Mouse (Mus musculus): ENCODE data around the gene Mterf1b. TPM values are rescaled to one million over a fixed set of nuclear protein-coding genes. Genes with fewer than 3 reads are reported as not detected.
"Not testable (repeated sequence)": the region's sequence is repeated elsewhere in the genome, so short reads cannot be mapped to it uniquely, and the experiment has no call there.

The Mterf1b gene
- polyA plus RNA-seq, 1 experiment = not detected

DNA sequence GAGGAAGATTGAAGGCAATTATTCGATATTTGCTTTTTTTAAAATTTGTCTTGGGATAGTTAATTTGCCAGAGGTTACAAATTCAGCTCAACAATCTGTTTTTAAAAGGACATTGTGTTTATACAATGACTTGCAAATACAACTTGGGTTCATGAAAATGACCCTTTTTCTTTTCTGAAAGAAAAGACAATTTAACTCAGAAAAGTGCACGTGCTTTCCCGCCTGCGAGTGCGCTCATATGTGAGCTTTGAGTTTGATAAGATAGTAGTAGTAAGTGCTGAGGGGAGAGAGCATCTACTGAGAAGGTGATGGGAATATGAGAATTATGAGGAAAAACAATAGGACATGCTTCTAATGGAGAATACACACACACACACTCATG is 1.1 kb downstream of the Mterf1b start:
- no peaks in the 10 kb centered on the region for H3K4me1 ChIP-seq (ENCODE audit: control insufficient read depth, insufficient read depth, low read length)
- no peak overlapping the region for H3K4me3 ChIP-seq (ENCODE audit: insufficient read depth, low read depth, low read length)
- H3K27ac ChIP-seq (ENCODE audit: insufficient read depth, low read depth, low read length) = no peak overlapping the region
- TF ChIP-seq CTCF (IDR thresholded peaks at IDR 0.05; ENCODE audit: insufficient read depth, low read depth, low read length) (no peak), POLR2A (IDR thresholded peaks at IDR 0.05; ENCODE audit: insufficient read depth, low read depth, low read length) (no peak)
- 78% methylated on average over 5 of the region's 5 CpGs for WGBS

DNA sequence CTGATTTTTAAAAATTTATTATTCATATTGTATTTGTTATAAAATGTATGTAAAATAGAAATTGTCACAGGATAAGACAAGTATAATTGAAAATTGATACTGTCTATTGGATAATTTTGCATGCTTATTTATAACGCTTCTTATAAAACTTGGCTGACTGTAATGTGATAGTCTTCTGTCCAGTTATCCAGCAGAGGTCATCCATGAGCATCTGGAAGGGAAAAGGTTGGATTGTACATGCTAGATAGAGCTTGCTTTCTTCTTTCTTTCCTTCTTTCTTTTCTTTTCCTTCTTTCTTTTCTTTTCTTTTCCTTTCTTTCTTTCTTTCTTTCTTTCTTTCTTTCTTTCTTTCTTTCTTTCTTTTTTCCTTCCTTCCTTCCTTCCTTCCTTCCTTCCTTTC is 2.0 kb downstream of the Mterf1b start:
- no peak overlapping the region for H3K4me3 ChIP-seq (ENCODE audit: insufficient read depth, low read depth, low read length)
- H3K4me1 ChIP-seq (ENCODE audit: control insufficient read depth, insufficient read depth, low read length) = no peaks in the 10 kb centered on the region
- TF ChIP-seq CTCF (IDR thresholded peaks at IDR 0.05; ENCODE audit: insufficient read depth, low read depth, low read length) (no peak), POLR2A (IDR thresholded peaks at IDR 0.05; ENCODE audit: insufficient read depth, low read depth, low read length) (no peak)
- 75% methylated on average over 1 of the region's 1 CpGs for WGBS
- H3K27ac ChIP-seq (ENCODE audit: insufficient read depth, low read depth, low read length) = no peak overlapping the region

GRCm38 (mm10) chr5:4195086-4195485 is 2.9 kb downstream of the Mterf1b start:
- Histone ChIP-seq H3K4me3 (ENCODE audit: insufficient read depth, low read depth, low read length) (no peak overlapping the region), H3K4me1 (ENCODE audit: control insufficient read depth, insufficient read depth, low read length) (no peaks in the 10 kb centered on the region), H3K27ac (ENCODE audit: insufficient read depth, low read depth, low read length) (no peak overlapping the region)
- WGBS = 21% methylated on average over 1 of the region's 1 CpGs
- no peak for TF ChIP-seq POLR2A (IDR thresholded peaks at IDR 0.05; ENCODE audit: insufficient read depth, low read depth, low read length)
- no peak for TF ChIP-seq CTCF (IDR thresholded peaks at IDR 0.05; ENCODE audit: insufficient read depth, low read depth, low read length)

- TF ChIP-seq CTCF (IDR thresholded peaks at IDR 0.05; ENCODE audit: insufficient read depth, low read depth, low read length) = no peak
- no peak for TF ChIP-seq POLR2A (IDR thresholded peaks at IDR 0.05; ENCODE audit: insufficient read depth, low read depth, low read length)
- no peak overlapping the region for H3K27ac ChIP-seq (ENCODE audit: insufficient read depth, low read depth, low read length)
- no peak overlapping the region for H3K4me3 ChIP-seq (ENCODE audit: insufficient read depth, low read depth, low read length)
- no peaks in the 10 kb centered on the region for H3K4me1 ChIP-seq (ENCODE audit: control insufficient read depth, insufficient read depth, low read length)
Observed at GRCm38 (mm10) chr5:4201368-4201767, 9.2 kb downstream of the Mterf1b start.

DNA sequence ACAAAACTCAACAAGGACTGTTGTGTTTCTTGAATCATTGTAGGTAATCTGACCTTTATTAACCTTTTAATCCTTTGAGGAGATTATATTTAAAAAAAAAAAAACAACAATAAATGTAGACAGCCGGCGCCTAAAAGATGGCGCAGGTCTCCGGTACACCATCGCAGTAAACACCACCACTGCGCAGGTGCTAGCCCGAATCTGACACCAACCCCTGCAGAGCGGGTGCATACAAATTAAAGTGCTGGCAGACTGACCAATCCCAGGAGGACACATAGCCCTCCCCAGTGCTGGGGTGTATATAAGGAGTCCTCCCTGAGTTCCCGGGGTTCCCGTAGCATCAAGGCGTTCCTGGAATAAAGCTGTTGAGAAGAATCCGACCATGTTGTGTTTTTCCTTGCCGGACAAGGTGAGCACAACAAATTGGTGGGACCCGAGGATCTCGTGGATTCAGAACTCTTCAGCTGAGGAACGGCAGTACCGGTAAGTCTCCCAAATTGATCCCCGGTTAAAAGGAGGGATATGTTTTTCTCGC is 10.2 kb downstream of the Mterf1b start:
- H3K27ac ChIP-seq (ENCODE audit: insufficient read depth, low read depth, low read length); H3K4me3 ChIP-seq (ENCODE audit: insufficient read depth, low read depth, low read length); H3K4me1 ChIP-seq (ENCODE audit: control insufficient read depth, insufficient read depth, low read length): not testable (repeated sequence)
- 96% methylated on average over 19 of the region's 19 CpGs for WGBS

DNA sequence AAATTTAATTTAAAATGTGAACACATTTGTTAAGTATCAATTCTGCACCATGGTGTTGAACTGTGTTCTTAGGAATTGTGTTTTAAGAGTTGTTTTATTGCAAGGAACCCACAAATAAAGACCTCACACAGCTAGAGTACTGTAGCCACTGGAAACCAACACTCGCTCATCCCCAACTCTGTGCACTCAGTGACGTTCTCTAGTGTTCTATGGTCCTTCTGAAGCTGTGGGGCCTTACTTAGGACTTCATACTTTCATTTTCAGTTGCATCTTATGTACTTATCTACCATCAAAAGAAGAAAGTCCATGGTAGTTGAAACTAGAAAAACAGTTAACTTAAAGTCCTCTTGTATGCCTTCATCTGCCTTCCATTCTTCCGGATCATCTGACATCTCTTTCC is 17.9 kb downstream of the Mterf1b start:
- not testable (repeated sequence) for H3K27ac ChIP-seq (ENCODE audit: insufficient read depth, low read depth, low read length); H3K4me3 ChIP-seq (ENCODE audit: insufficient read depth, low read depth, low read length); H3K4me1 ChIP-seq (ENCODE audit: control insufficient read depth, insufficient read depth, low read length)
- WGBS = 91% methylated on average over 3 of the region's 3 CpGs

DNA sequence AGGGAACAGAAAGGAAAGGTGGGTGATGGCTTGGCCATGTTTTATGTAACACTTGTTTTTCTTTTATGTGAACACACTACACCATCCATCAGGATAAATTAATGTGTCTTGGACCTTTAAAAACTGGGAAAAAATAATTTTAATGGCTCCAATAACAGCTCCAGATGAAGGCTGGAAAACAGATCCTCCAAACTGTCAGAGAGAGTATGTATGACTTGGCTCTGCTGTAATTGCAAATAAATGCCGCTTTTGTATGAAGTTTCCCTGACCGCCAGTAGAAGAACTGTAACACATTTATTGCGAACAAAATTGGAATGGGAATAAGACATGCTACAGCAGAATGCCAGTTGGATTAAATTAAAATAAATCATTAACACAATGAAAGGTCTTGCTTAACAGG is 29.1 kb downstream of the Mterf1b start:
- Histone ChIP-seq H3K4me3 (ENCODE audit: insufficient read depth, low read depth, low read length) (no peak overlapping the region), H3K27ac (ENCODE audit: insufficient read depth, low read depth, low read length) (no peak overlapping the region), H3K4me1 (ENCODE audit: control insufficient read depth, insufficient read depth, low read length) (no peaks in the 10 kb centered on the region)
- no peak for TF ChIP-seq CTCF (IDR thresholded peaks at IDR 0.05; ENCODE audit: insufficient read depth, low read depth, low read length)
- TF ChIP-seq POLR2A (IDR thresholded peaks at IDR 0.05; ENCODE audit: insufficient read depth, low read depth, low read length) = no peak
- WGBS = 66% methylated on average over 3 of the region's 3 CpGs

GRCm38 (mm10) chr5:4221981-4222623 is 29.9 kb downstream of the Mterf1b start:
- TF ChIP-seq CTCF (IDR thresholded peaks at IDR 0.05; ENCODE audit: insufficient read depth, low read depth, low read length) = no peak
- TF ChIP-seq POLR2A (IDR thresholded peaks at IDR 0.05; ENCODE audit: insufficient read depth, low read depth, low read length) = no peak
- 66% methylated on average over 6 of the region's 6 CpGs for WGBS
- H3K4me3 ChIP-seq (ENCODE audit: insufficient read depth, low read depth, low read length) = no peak overlapping the region
- no peak overlapping the region for H3K27ac ChIP-seq (ENCODE audit: insufficient read depth, low read depth, low read length)
- no peaks in the 10 kb centered on the region for H3K4me1 ChIP-seq (ENCODE audit: control insufficient read depth, insufficient read depth, low read length)

DNA sequence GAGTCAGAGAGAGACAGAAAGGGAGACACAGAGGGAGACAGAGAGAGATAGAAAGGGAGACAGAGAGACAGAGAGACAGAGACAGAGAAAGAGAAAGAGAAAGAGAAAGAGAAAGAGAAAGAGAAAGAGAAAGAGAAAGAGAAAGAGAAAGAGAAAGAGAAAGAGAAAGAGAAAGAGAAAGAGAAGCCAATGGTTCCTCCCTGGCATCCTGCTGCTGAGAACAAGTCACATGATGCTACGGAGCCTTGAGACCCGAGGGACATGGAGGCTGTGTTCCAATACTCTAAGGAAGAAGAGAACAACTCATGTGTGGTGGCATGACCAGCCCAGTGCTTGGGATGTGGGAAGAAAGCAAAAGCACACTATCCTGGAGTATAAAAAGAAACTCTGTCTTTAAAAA is 40.0 kb downstream of the Mterf1b start:
- H3K4me1 ChIP-seq (ENCODE audit: control insufficient read depth, insufficient read depth, low read length) = no peaks in the 10 kb centered on the region
- TF ChIP-seq POLR2A (IDR thresholded peaks at IDR 0.05; ENCODE audit: insufficient read depth, low read depth, low read length) (no peak), CTCF (IDR thresholded peaks at IDR 0.05; ENCODE audit: insufficient read depth, low read depth, low read length) (no peak)
- H3K4me3 ChIP-seq (ENCODE audit: insufficient read depth, low read depth, low read length) = no peak overlapping the region
- 66% methylated on average over 2 of the region's 2 CpGs for WGBS
- no peak overlapping the region for H3K27ac ChIP-seq (ENCODE audit: insufficient read depth, low read depth, low read length)

GRCm38 (mm10) chr5:4234505-4234904 is 42.3 kb downstream of the Mterf1b start:
- TF ChIP-seq CTCF (IDR thresholded peaks at IDR 0.05; ENCODE audit: insufficient read depth, low read depth, low read length) (no peak), POLR2A (IDR thresholded peaks at IDR 0.05; ENCODE audit: insufficient read depth, low read depth, low read length) (no peak)
- Histone ChIP-seq H3K4me1 (ENCODE audit: control insufficient read depth, insufficient read depth, low read length) (no peaks in the 10 kb centered on the region), H3K4me3 (ENCODE audit: insufficient read depth, low read depth, low read length) (no peak overlapping the region), H3K27ac (ENCODE audit: insufficient read depth, low read depth, low read length) (no peak overlapping the region)
- 52% methylated on average over 2 of the region's 2 CpGs for WGBS
